Mouse (Mus musculus) regulatory T cell (primary cell): ENCODE results near the gene Zfp618.

Source experiments
- in situ Hi-C: fragments of 300-600 bp; cut with MboI, MseI; formaldehyde crosslinking; loops from one replicate; pipeline ENCODE4 v1.15.1; 2025; ENCODE audit warnings: high pct_unique_total_duplicates

Zfp618 gene

DNA sequence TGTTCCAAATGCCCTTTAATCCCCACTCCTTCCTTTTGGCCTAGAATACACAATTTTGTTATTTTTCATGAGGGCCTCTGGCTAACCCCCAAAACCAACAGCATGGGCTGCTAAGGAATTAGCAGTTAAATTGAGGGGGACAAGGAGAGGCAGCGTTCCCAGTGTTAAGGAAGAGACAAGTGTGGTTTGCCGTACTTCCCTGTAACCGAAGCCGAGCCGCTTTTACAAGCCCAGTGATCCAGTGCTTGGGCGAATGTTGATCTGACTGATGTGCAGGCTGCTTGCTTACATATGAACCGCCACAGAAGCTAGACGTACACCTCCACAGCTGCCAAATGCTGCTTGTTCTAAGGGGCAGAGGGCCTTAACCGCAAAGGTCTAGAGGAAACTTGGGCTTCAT, 99.5 kb downstream of the Zfp618 start:
- in situ Hi-C loops = no loop called here

GRCm38 (mm10) chr4:63066796-63067195, 101.4 kb downstream of the Zfp618 start:
- in situ Hi-C loops = no loop called here

DNA sequence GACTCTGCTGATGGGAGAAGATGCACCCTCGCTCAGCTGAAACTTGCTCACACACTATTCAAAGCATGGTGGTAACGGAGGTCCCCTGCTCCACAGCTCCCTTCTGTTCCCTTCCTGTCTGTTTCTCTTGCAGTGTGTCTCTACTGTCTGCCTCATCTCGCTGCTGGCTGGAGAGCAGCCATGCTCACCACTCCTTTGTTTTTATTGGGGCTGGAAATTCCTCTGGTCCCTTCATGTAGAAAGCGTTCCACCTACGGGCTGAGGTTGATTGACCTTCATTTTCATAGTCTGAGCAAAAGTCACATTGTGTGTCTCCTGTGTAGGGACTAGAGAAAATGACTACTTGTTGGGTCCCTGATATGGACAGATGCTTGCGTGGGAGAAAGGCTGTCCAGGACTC, 102.4 kb downstream of the Zfp618 start:
- in situ Hi-C loops = no loop called here

- in situ Hi-C loops = no loop called here
Observed at GRCm38 (mm10) chr4:63068499-63069175, 103.3 kb downstream of the Zfp618 start.

DNA sequence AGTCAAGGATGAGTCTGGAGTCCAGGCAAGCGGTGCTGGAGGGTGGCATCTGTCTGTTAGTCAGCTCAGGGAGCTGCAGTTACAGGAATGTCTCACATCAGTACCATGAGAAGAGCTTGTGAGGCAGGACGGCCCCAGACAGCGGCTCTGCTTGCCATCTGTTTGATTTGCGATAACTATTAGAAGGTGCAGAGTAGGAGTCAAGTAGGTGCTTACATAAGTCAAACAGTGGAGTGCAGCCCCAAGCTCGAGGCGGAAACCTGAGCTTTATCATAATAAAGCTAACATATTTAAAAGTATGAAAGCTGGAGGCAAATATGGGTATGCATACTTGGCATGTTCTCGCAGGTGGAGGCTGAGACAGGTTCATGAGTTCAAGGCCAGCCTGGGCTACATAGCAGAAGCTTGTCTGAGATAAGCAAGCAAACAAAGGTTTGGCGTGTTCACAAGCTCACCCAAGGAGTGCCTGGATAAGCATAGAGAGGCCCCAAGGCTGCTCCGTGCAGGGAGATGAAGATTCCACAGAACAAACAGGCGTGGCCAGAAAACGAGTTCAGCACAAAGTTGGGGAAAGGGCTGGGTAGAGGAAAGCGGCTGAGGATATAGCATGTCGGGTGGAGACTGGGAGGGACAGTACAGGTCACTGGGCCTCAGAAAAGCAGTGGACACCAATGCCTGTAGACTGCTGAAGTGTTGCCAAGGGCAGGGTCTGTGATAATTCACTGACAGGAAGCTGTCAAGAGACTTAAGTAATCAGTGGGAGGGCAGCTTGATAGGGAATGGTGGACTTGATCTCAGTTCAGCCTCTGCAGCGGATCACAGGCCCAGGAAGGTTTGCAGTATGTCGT, 106.3 kb downstream of the Zfp618 start:
- in situ Hi-C loops = no loop called here

GRCm38 (mm10) chr4:63073139-63073538, 107.8 kb downstream of the Zfp618 start:
- in situ Hi-C loops = no loop called here

GRCm38 (mm10) chr4:63079159-63079558, 113.8 kb downstream of the Zfp618 start:
- in situ Hi-C loops = no loop called here

GRCm38 (mm10) chr4:63084473-63084889, 119.1 kb downstream of the Zfp618 start:
- in situ Hi-C loops = no loop called here

GRCm38 (mm10) chr4:63089484-63089883, 124.1 kb downstream of the Zfp618 start:
- in situ Hi-C loops = no loop called here

DNA sequence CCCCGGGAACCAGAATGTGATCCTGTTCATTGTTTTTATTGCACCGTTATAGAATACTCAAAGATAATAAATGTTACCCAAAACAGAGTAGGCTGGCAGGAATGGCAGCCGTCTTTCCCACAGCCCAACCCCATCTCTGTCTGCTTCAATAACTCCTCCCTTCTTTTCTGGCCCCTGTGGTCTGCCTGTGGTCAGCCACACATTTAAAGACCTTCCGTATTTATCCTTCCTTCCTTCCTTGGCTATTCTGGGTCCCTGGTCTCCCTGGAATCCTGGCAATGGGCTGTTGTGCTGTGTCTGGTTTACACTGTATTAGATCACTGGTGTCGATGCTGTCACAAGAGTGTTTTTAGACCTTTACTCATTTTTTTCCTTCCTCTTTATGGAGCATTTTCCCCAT, 125.8 kb downstream of the Zfp618 start:
- in situ Hi-C loops = no loop called here

DNA sequence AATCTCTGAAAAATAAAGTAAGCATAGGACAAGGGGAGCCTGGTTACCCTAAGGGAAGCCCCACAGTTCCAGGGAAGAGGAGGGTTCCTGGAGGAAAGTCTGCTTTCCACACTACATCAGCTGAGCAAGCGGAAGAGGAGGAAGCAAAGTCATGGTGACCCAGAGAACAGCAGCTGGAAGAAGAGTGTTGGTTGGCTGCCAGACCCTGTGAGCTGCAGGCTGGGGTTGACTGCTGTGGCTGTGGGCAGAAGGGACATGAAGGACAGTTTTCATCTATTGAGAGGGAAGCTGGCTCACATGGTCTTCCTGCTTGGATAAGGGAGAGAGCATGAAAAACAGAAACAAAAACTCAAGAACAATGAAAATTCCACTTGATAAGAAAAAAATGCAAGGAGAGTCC, 132.2 kb downstream of the Zfp618 start:
- in situ Hi-C loops = no loop called here

- in situ Hi-C loops = loop anchor here (5.0 kb wide), 1 partner anchor 68 kb away; no protein-coding TSS in a partner anchor
Observed at GRCm38 (mm10) chr4:63100478-63100877, 135.1 kb downstream of the Zfp618 start.

DNA sequence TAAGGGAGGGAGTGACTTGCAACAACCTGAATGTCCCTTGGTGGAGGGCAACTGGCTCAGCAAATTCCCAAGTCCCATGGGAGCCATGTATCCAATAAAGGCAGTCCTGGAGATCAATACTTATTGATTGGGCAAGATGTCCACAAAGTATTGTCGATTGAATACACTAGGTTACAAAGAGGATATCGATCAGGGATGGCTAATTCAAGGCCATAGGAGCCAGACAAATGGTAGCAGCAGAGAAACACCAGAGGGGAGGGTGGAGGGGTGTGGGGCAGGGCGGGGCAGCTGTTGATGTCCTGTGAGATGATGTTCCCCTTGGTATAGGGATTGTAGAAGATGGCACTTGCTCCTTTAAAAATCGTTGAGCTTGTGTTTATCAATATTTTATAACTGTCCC, 136.7 kb downstream of the Zfp618 start:
- in situ Hi-C loops = loop anchor here (5.0 kb wide), 1 partner anchor 70 kb away; no protein-coding TSS in a partner anchor

- in situ Hi-C loops = no loop called here
Observed at GRCm38 (mm10) chr4:63105651-63106050, 140.3 kb downstream of the Zfp618 start.

GRCm38 (mm10) chr4:63118639-63119437, 153.5 kb downstream of the Zfp618 start:
- in situ Hi-C loops = loop anchor here (5.0 kb wide), 1 partner anchor 227 kb away; no protein-coding TSS in a partner anchor

GRCm38 (mm10) chr4:63124861-63125466, 159.6 kb downstream of the Zfp618 start:
- in situ Hi-C loops = no loop called here

GRCm38 (mm10) chr4:63129891-63130624, 164.7 kb downstream of the Zfp618 start:
- in situ Hi-C loops = no loop called here

DNA sequence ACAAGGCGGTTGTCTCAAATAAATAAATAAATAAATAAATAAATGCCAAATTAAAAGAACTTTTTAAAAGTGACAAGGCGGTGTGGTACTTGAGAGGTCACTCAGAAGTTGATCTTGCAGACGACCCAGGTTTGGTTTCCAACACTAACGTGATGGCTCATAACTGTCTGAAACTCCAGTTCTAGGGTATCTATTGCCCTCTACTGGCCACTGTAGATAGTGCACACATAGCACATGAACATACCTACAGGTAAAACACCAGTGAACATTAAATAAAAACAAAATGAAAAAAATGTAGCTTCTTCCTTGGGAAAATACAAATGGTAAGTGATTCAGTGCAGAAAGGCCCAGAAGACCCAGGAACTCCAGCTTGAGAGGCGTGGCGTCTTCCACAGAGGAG, 181.9 kb downstream of the Zfp618 start:
- in situ Hi-C loops = no loop called here

GRCm38 (mm10) chr4:63151127-63151526, 185.8 kb downstream of the Zfp618 start:
- in situ Hi-C loops = no loop called here

DNA sequence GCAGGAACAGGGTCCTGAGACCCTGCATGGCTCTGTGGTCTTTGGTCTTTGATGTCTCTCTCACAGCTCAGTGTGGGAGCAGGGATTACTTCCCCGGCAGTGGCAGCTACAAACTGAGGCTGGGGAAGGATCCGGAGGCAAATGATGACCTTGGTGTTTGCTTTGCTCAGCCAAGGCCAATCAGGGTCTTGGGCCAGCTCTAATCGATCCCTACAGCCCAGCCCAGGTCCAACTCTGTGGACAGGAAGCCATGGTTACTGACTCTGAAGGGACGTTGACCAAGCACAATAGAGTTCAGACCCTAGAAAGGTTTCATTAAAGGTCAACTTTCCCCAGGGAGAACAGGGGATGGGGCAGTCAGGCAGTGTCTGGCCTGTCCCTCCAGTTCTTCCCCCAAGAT, 188.7 kb downstream of the Zfp618 start:
- in situ Hi-C loops = no loop called here

- in situ Hi-C loops = no loop called here
Observed at GRCm38 (mm10) chr4:63154699-63155098, 189.3 kb downstream of the Zfp618 start, which contains the start of gene Ambp. TSS of gene Ambp (minus strand) at chr4:63154799.
